Mouse (Mus musculus) kidney, adult 2 months (tissue): ENCODE data around the gene Tmem63b.

Experiments
- CTCF ChIP-seq: fragments of 200-500 bp; conservative IDR thresholded peaks from 2 replicates; pipeline ENCODE4 v1.5.1; 2011; ENCODE audit warnings: low read depth, mild to moderate bottlenecking, control low read depth, low read length, moderate library complexity, mixed read lengths; ENCODE audit not compliant: insufficient read depth, insufficient read length
- POLR2A ChIP-seq: fragments of 200-500 bp; IDR thresholded peaks from one replicate; pipeline ENCODE4 v1.6.1; 2011; ENCODE audit warnings: low read depth, low read length, control low read depth

- TF ChIP-seq CTCF = no peak
- TF ChIP-seq POLR2A = no peak
Observed at GRCm38 (mm10) chr17:45685171-45686092, 1.3 kb downstream of the Tmem63b start.
